Mouse (Mus musculus) kidney, adult 2 months (tissue): ENCODE results near the gene Acp6. TPM values are rescaled to one million over a fixed set of nuclear protein-coding genes. Genes with fewer than 3 reads are reported as not detected.

ENCODE experiments used
- DNase-seq: peaks from one replicate; pipeline ENCODE4 v3.0.0; 2021
- H3K27ac ChIP-seq: fragments of 200-500 bp; 2 replicates; pipeline ENCODE4 v1.5.1; 2012; ENCODE audit warnings: low read depth, low read length, control low read depth, inconsistent platforms; ENCODE audit not compliant: insufficient read depth
- H3K27me3 ChIP-seq: fragments of 200-500 bp; replicated peaks from 2 replicates; pipeline ENCODE4 v1.6.1; 2012; ENCODE audit warnings: mild to moderate bottlenecking, moderate library complexity, low read length, inconsistent platforms; ENCODE audit not compliant: control insufficient read depth, insufficient read depth
- H3K36me3 ChIP-seq: fragments of 200-500 bp; 2 replicates; pipeline ENCODE4 v1.6.1; 2012; ENCODE audit warnings: mild to moderate bottlenecking, moderate library complexity, low read length, inconsistent platforms; ENCODE audit not compliant: control insufficient read depth, insufficient read depth
- H3K4me1 ChIP-seq: fragments of 200-500 bp; 2 replicates; pipeline ENCODE4 v1.6.1; 2011; ENCODE audit warnings: low read length; ENCODE audit not compliant: control insufficient read depth, insufficient read depth
- H3K4me3 ChIP-seq: fragments of 200-500 bp; 2 replicates; pipeline ENCODE4 v1.5.1; 2011; ENCODE audit warnings: mild to moderate bottlenecking, low read depth, low read length, control low read depth; ENCODE audit not compliant: insufficient read depth
- CTCF ChIP-seq: fragments of 200-500 bp; conservative IDR thresholded peaks from 2 replicates; pipeline ENCODE4 v1.5.1; 2011; ENCODE audit warnings: low read depth, mild to moderate bottlenecking, control low read depth, low read length, moderate library complexity, mixed read lengths; ENCODE audit not compliant: insufficient read depth, insufficient read length
- POLR2A ChIP-seq: fragments of 200-500 bp; IDR thresholded peaks from one replicate; pipeline ENCODE4 v1.6.1; 2011; ENCODE audit warnings: low read depth, low read length, control low read depth
- WGBS: fragments of 180-500 bp; shearing (Covaris S2); methylation state at CpG from one replicate; pipeline ENCODE4 v1.1.7; 2018; 5-methylcytosine and 5-hydroxymethylcytosine counted together
- polyA plus RNA-seq: library from polyadenylated mRNA; depleted of rRNA; stranded (reverse); fragments of >200 nt; gene quantifications from 2 replicates; pipeline ENCODE4 v1.2.3, GENCODE M21; 2012; rRNA removed

Acp6 gene
- polyA plus RNA-seq, 1 experiment, result 67.8 TPM

GRCm38 (mm10) chr3:97214439-97214838 is 55.9 kb downstream of the Acp6 start:
- Histone ChIP-seq H3K4me3 (no peak overlapping the region), H3K36me3 (no peaks in the 10 kb centered on the region), H3K4me1 (no peaks in the 10 kb centered on the region), H3K27ac (no peak overlapping the region), H3K27me3 (no peaks in the 10 kb centered on the region)
- TF ChIP-seq POLR2A, result no peak
- TF ChIP-seq CTCF, result no peak
- WGBS, result 92% methylated on average over 1 of the region's 1 CpGs
- peak; percentile 29 for DNase-seq

GRCm38 (mm10) chr3:97215526-97215925 is 56.9 kb downstream of the Acp6 start:
- Histone ChIP-seq H3K4me1 (no peaks in the 10 kb centered on the region), H3K4me3 (no peak overlapping the region), H3K27ac (no peak overlapping the region), H3K36me3 (no peaks in the 10 kb centered on the region; the same call in 1 of the 2 replicates), H3K27me3 (no peaks in the 10 kb centered on the region)
- DNase-seq, result no peak
- TF ChIP-seq POLR2A, result no peak
- no peak for TF ChIP-seq CTCF
- WGBS, result 66% methylated on average over 3 of the region's 3 CpGs

GRCm38 (mm10) chr3:97223261-97223660 is 64.7 kb downstream of the Acp6 start:
- 88% methylated on average over 9 of the region's 9 CpGs for WGBS
- no peak for TF ChIP-seq CTCF
- no peak for TF ChIP-seq POLR2A
- Histone ChIP-seq H3K4me1 (peaks cover 2% of the 10 kb centered on the region; the same call in 1 of the 2 replicates), H3K27me3 (no peaks in the 10 kb centered on the region), H3K27ac (no peak overlapping the region), H3K36me3 (no peaks in the 10 kb centered on the region; the same call in 1 of the 2 replicates), H3K4me3 (no peak overlapping the region)
- no peak for DNase-seq

- 67% methylated on average over 5 of the region's 5 CpGs for WGBS
- Histone ChIP-seq H3K4me1 (peaks cover 2% of the 10 kb centered on the region; the same call in 1 of the 2 replicates), H3K36me3 (no peaks in the 10 kb centered on the region; the same call in 1 of the 2 replicates), H3K4me3 (no peak overlapping the region), H3K27me3 (no peaks in the 10 kb centered on the region), H3K27ac (no peak overlapping the region)
- no peak for DNase-seq
- no peak for TF ChIP-seq CTCF
- TF ChIP-seq POLR2A, result no peak
Observed at GRCm38 (mm10) chr3:97225231-97225630, 66.7 kb downstream of the Acp6 start.

GRCm38 (mm10) chr3:97226719-97227118 is 68.1 kb downstream of the Acp6 start:
- H3K27me3 ChIP-seq, result no peaks in the 10 kb centered on the region
- H3K4me1 ChIP-seq, result peaks cover 2% of the 10 kb centered on the region; the same call in 1 of the 2 replicates
- H3K36me3 ChIP-seq, result no peaks in the 10 kb centered on the region; the same call in 1 of the 2 replicates
- WGBS, result 5% methylated on average over 18 of the region's 18 CpGs
- TF ChIP-seq POLR2A (no peak), CTCF (no peak)
- peak overlapping the region; percentile 81 for H3K4me3 ChIP-seq
- peak; percentile 8 for DNase-seq
- no peak overlapping the region for H3K27ac ChIP-seq

Other genes with a start within 250 kb of the Acp6 start
- 0.01 TPM in 1 of 2 replicates, not detected in the other for gene Gja8, start 232.8 kb upstream of the Acp6 start, polyA plus RNA-seq
- 7.6 and 9.0 TPM in 2 replicates for gene Bcl9, start 139.1 kb downstream of the Acp6 start, polyA plus RNA-seq